Mouse (Mus musculus) cerebellum, adult 8-10 months (tissue): ENCODE data around the gene Utp18.
"Not testable (repeated sequence)": the region's sequence is repeated elsewhere in the genome, so short reads cannot be mapped to it uniquely, and the experiment has no call there.

Experiments
- DNase-seq: peaks from one replicate; pipeline ENCODE4 v3.0.0; 2022

The Utp18 gene

GRCm38 (mm10) chr11:93885572-93886410 lies at the start of gene Utp18, which contains the start of gene Mbtd1:
Utp18 (minus strand) TSS chr11:93885766.
Mbtd1 (plus strand) TSS chr11:93885852.
- peak; percentile 99 for DNase-seq

- no peak for DNase-seq
Observed at GRCm38 (mm10) chr11:93929106-93929505, 43.5 kb upstream of the Utp18 start.

GRCm38 (mm10) chr11:93915019-93915418 lies 29.5 kb upstream of the Utp18 start:
- DNase-seq = not testable (repeated sequence)

- DNase-seq = no peak
Observed at GRCm38 (mm10) chr11:93911603-93912002, 26.0 kb upstream of the Utp18 start.

GRCm38 (mm10) chr11:93908829-93909228 lies 23.3 kb upstream of the Utp18 start:
- no peak for DNase-seq

- DNase-seq = no peak
Observed at GRCm38 (mm10) chr11:93907839-93908238, 22.3 kb upstream of the Utp18 start.

GRCm38 (mm10) chr11:93906834-93907233 lies 21.3 kb upstream of the Utp18 start:
- no peak for DNase-seq

GRCm38 (mm10) chr11:93897732-93898131 lies 12.2 kb upstream of the Utp18 start:
- no peak for DNase-seq

- peak; percentile 13 for DNase-seq
Observed at GRCm38 (mm10) chr11:93887080-93887447, 1.5 kb upstream of the Utp18 start.

GRCm38 (mm10) chr11:93886411-93887079 lies 979 bp upstream of the Utp18 start:
- peak; percentile 23 for DNase-seq

GRCm38 (mm10) chr11:93884901-93885571 lies 530 bp downstream of the Utp18 start:
- DNase-seq = no peak

- DNase-seq = no peak
Observed at GRCm38 (mm10) chr11:93884068-93884467, 1.5 kb downstream of the Utp18 start.

- DNase-seq = no peak
Observed at GRCm38 (mm10) chr11:93862638-93863037, 22.9 kb downstream of the Utp18 start.

- no peak for DNase-seq
Observed at GRCm38 (mm10) chr11:93862045-93862623, 23.4 kb downstream of the Utp18 start.

GRCm38 (mm10) chr11:93861193-93861592 lies 24.4 kb downstream of the Utp18 start:
- no peak for DNase-seq

GRCm38 (mm10) chr11:93860540-93861172 lies 24.9 kb downstream of the Utp18 start:
- no peak for DNase-seq

- peak; percentile 83 for DNase-seq
Observed at GRCm38 (mm10) chr11:93856284-93856955, 29.1 kb downstream of the Utp18 start.

GRCm38 (mm10) chr11:93852546-93852945 lies 33.0 kb downstream of the Utp18 start:
- no peak for DNase-seq

- DNase-seq = no peak
Observed at GRCm38 (mm10) chr11:93847342-93847741, 38.2 kb downstream of the Utp18 start.

GRCm38 (mm10) chr11:93835800-93836199 lies 49.8 kb downstream of the Utp18 start:
- DNase-seq = no peak

GRCm38 (mm10) chr11:93829971-93830370 lies 55.6 kb downstream of the Utp18 start:
- DNase-seq = no peak

GRCm38 (mm10) chr11:93829327-93829679 lies 56.3 kb downstream of the Utp18 start:
- DNase-seq = no peak
